Mouse (Mus musculus) frontal cortex, postnatal 25 days (tissue): Measurements from ENCODE around the gene Gm20937.
"Not testable (repeated sequence)": the region's sequence is repeated elsewhere in the genome, so short reads cannot be mapped to it uniquely, and the experiment has no call there.

Source experiments
- DNase-seq, 2 experiments: peaks; one replicate each; pipeline ENCODE4 v3.0.0; 2022; ENCODE audit warnings: low spot score in 2 of 2

Gm20937 gene

GRCm38 (mm10) chrY:68294798-68295197, at the start of gene Gm20937:
TSS of gene Gm20937 (minus strand) at chrY:68294898.
- DNase-seq: not testable (repeated sequence)
